Mouse (Mus musculus): ENCODE results near the gene Grhl3. TPM values are rescaled to one million over a fixed set of nuclear protein-coding genes. Genes with fewer than 3 reads are reported as not detected.

Grhl3 gene
- polyA plus RNA-seq, 1 experiment: 0.24 TPM

- no peak for DNase-seq (ENCODE audit: low read depth, low spot score)
- WGBS: 81% methylated on average over 3 of the region's 3 CpGs
Measured at GRCm38 (mm10) chr4:135535021-135535420, 38.4 kb downstream of the Grhl3 start.

GRCm38 (mm10) chr4:135533001-135533400 lies 40.4 kb downstream of the Grhl3 start:
- WGBS: 84% methylated on average over 6 of the region's 6 CpGs
- DNase-seq (ENCODE audit: low read depth, low spot score): no peak

GRCm38 (mm10) chr4:135531771-135532613 lies 41.4 kb downstream of the Grhl3 start:
- no peak for DNase-seq (ENCODE audit: low read depth, low spot score)
- WGBS: 61% methylated on average over 9 of the region's 9 CpGs

- WGBS: 87% methylated on average over 9 of the region's 9 CpGs
- DNase-seq (ENCODE audit: low read depth, low spot score): no peak
Measured at GRCm38 (mm10) chr4:135531236-135531635, 42.2 kb downstream of the Grhl3 start.

GRCm38 (mm10) chr4:135530270-135530669 lies 43.2 kb downstream of the Grhl3 start:
- no peak for DNase-seq (ENCODE audit: low read depth, low spot score)
- WGBS: 79% methylated on average over 2 of the region's 2 CpGs

- 57% methylated on average over 14 of the region's 14 CpGs for WGBS
- no peak for DNase-seq (ENCODE audit: low read depth, low spot score)
Measured at GRCm38 (mm10) chr4:135526039-135526710, 47.3 kb downstream of the Grhl3 start.

- 83% methylated on average over 12 of the region's 12 CpGs for WGBS
- no peak for DNase-seq (ENCODE audit: low read depth, low spot score)
Measured at GRCm38 (mm10) chr4:135525057-135525456, 48.4 kb downstream of the Grhl3 start.

GRCm38 (mm10) chr4:135523939-135524338 lies 49.5 kb downstream of the Grhl3 start:
- DNase-seq (ENCODE audit: low read depth, low spot score): no peak
- WGBS: 15% methylated on average over 6 of the region's 7 CpGs

GRCm38 (mm10) chr4:135520421-135520820 lies 53.0 kb downstream of the Grhl3 start:
- DNase-seq (ENCODE audit: low read depth, low spot score): no peak
- WGBS: 78% methylated on average over 9 of the region's 9 CpGs

- WGBS: 32% methylated on average over 12 of the region's 12 CpGs
- no peak for DNase-seq (ENCODE audit: low read depth, low spot score)
Measured at GRCm38 (mm10) chr4:135518135-135518534, 55.3 kb downstream of the Grhl3 start.

- DNase-seq (ENCODE audit: low read depth, low spot score): no peak
- 51% methylated on average over 15 of the region's 15 CpGs for WGBS
Measured at GRCm38 (mm10) chr4:135516351-135517316, 56.8 kb downstream of the Grhl3 start.

GRCm38 (mm10) chr4:135514925-135515324 lies 58.5 kb downstream of the Grhl3 start:
- DNase-seq (ENCODE audit: low read depth, low spot score): no peak
- WGBS: 86% methylated on average over 14 of the region's 14 CpGs

- DNase-seq (ENCODE audit: low read depth, low spot score): no peak
- 33% methylated on average over 7 of the region's 7 CpGs for WGBS
Measured at GRCm38 (mm10) chr4:135513865-135514264, 59.6 kb downstream of the Grhl3 start.

GRCm38 (mm10) chr4:135509515-135509914 lies 63.9 kb downstream of the Grhl3 start:
- WGBS: 41% methylated on average over 12 of the region's 12 CpGs
- DNase-seq (ENCODE audit: low read depth, low spot score): no peak

- DNase-seq (ENCODE audit: low read depth, low spot score): peak; percentile 85
- WGBS: 17% methylated on average over 13 of the region's 13 CpGs
Measured at GRCm38 (mm10) chr4:135508419-135509039, 64.9 kb downstream of the Grhl3 start.

- no peak for DNase-seq (ENCODE audit: low read depth, low spot score)
- WGBS: 13% methylated on average over 22 of the region's 22 CpGs
Measured at GRCm38 (mm10) chr4:135507547-135508350, 65.7 kb downstream of the Grhl3 start.

GRCm38 (mm10) chr4:135505794-135506193 lies 67.6 kb downstream of the Grhl3 start:
- WGBS: 55% methylated on average over 11 of the region's 11 CpGs
- DNase-seq (ENCODE audit: low read depth, low spot score): no peak

GRCm38 (mm10) chr4:135501587-135501986 lies 71.8 kb downstream of the Grhl3 start:
- no peak for DNase-seq (ENCODE audit: low read depth, low spot score)
- WGBS: 68% methylated on average over 4 of the region's 4 CpGs

- 76% methylated on average over 3 of the region's 3 CpGs for WGBS
- no peak for DNase-seq (ENCODE audit: low read depth, low spot score)
Measured at GRCm38 (mm10) chr4:135499831-135500230, 73.6 kb downstream of the Grhl3 start.
